In genomic region chr15:100706226-100706625, GRCm38 (mm10) we compare ENCODE assay signal across 12 mouse cellular contexts. TPM values are rescaled to one million over a fixed set of nuclear protein-coding genes. Genes with fewer than 3 reads are reported as not detected.
DNase-seq lines count a peak whose midpoint lies in the region; ATAC-seq and TF ChIP-seq lines count a peak whose summit lies in the region.
"Had no signal": no experiment of that assay in that cellular context is flagged by ENCODE, and none has a peak within 500 bp of the region (broad histone marks: within the 10 kb centered on the region; RNA-seq: fewer than 3 reads in every experiment).

No protein-coding gene starts in this region.

- peak; percentile 68 for ATAC-seq in liver, postnatal 0 days
- ATAC-seq in midbrain, embryonic 11.5 days (ENCODE audit: low FRiP score): no peak

- DNase-seq in B cell, adult 2 months: peak; percentile 78 to 85
- peak; percentile 95 for DNase-seq in MEL (ENCODE audit: low read depth, low spot score)
- DNase-seq in liver, postnatal 0 days: peak; percentile 59
- DNase-seq in spleen, adult 2 months (ENCODE audit: low read depth in 1 of 2, low spot score in 2 of 2): peak; percentile 82 to 86
- no peak for DNase-seq in midbrain, embryonic 11.5 days (ENCODE audit: low spot score, missing footprints)
- DNase-seq in layer of hippocampus, adult 8-10 months (ENCODE audit: low spot score in 2 of 2): no peak
- no peak for DNase-seq in cerebellum, adult 11-12 months
- DNase-seq in layer of hippocampus, adult 11-12 months (ENCODE audit: low spot score): no peak
- DNase-seq: heart, adult 11 months; kidney, adult 8-10 months had no signal

- peak overlapping the region; percentile 23 for H3K9ac ChIP-seq in MEL (ENCODE audit: control insufficient read depth, low read depth, low read length, poor library complexity, severe bottlenecking)
- H3K9ac ChIP-seq in liver, postnatal 0 days (replicated peaks): no peak overlapping the region
- H3K9ac ChIP-seq in midbrain, embryonic 11.5 days (ENCODE audit: low read length): no peak overlapping the region
- H3K9ac ChIP-seq: limb, embryonic 12.5 days; neural tube, embryonic 13.5 days had no signal

- no peak for TF ChIP-seq RAD21 in MEL (IDR thresholded peaks at IDR 0.05; ENCODE audit: low read depth, low read length)

- H3K9me3 ChIP-seq in MEL (replicated peaks; ENCODE audit: insufficient read depth, low read length): no peaks in the 10 kb centered on the region
- H3K9me3 ChIP-seq in liver, postnatal 0 days (ENCODE audit: low read length): no peaks in the 10 kb centered on the region
- H3K9me3 ChIP-seq in midbrain, embryonic 11.5 days (ENCODE audit: control insufficient read depth, low read length): no peaks in the 10 kb centered on the region
- H3K9me3 ChIP-seq: limb, embryonic 12.5 days; neural tube, embryonic 13.5 days had no signal

- TF ChIP-seq EP300 in MEL (IDR thresholded peaks at IDR 0.05; ENCODE audit: low read depth in 1 of 2, low read length in 2 of 2): peak; percentile 89 to 91
- TF ChIP-seq EP300 in liver, postnatal 0 days (IDR thresholded peaks at IDR 0.05; ENCODE audit: low read depth): no peak

- no peak overlapping the region for H3K4me2 ChIP-seq in liver, postnatal 0 days (ENCODE audit: low read depth, low read length)
- H3K4me2 ChIP-seq in midbrain, embryonic 11.5 days: no peak overlapping the region
- H3K4me2 ChIP-seq: limb, embryonic 12.5 days; neural tube, embryonic 13.5 days had no signal

- H3K27me3 ChIP-seq in MEL (ENCODE audit: control insufficient read depth in 1 of 2, insufficient read depth in 2 of 2, low read length in 2 of 2): no peaks in the 10 kb centered on the region
- peaks cover 5% of the 10 kb centered on the region; the same call in 1 of the 2 replicates for H3K27me3 ChIP-seq in liver, postnatal 0 days (ENCODE audit: insufficient read depth, low read length)
- no peaks in the 10 kb centered on the region for H3K27me3 ChIP-seq in spleen, adult 2 months (ENCODE audit: control insufficient read depth, insufficient read depth, low read length)
- H3K27me3 ChIP-seq in midbrain, embryonic 11.5 days (ENCODE audit: control insufficient read depth, insufficient read depth, low read length): peaks cover 4% of the 10 kb centered on the region; the same call in 1 of the 2 replicates

- peaks cover 35 to 55% of the 10 kb centered on the region in 2 experiments for H3K4me1 ChIP-seq in MEL (ENCODE audit: control insufficient read depth in 1 of 2, insufficient read depth in 2 of 2, low read length in 2 of 2)
- peaks cover 8% of the 10 kb centered on the region; the same call in 1 of the 2 replicates for H3K4me1 ChIP-seq in liver, postnatal 0 days (ENCODE audit: insufficient read depth)
- H3K4me1 ChIP-seq in spleen, adult 2 months (ENCODE audit: control insufficient read depth, insufficient read depth, insufficient read length): peaks cover 32% of the 10 kb centered on the region; the same call in 1 of the 2 replicates
- H3K4me1 ChIP-seq in midbrain, embryonic 11.5 days (ENCODE audit: control insufficient read depth, insufficient read depth, low read length): 0 out of 2 replicates have a peak, but pooled peaks cover 2% of the 10 kb centered on the region

- no peak for TF ChIP-seq CTCF in MEL (IDR thresholded peaks at IDR 0.05 in 2 of 3, conservative IDR thresholded peaks at IDR 0.05 in 1 of 3; ENCODE audit: control insufficient read depth in 1 of 3, insufficient read depth in 1 of 3, low read depth in 2 of 3, low read length in 3 of 3, poor library complexity in 1 of 3, severe bottlenecking in 1 of 3)
- no peak for TF ChIP-seq CTCF in liver, postnatal 0 days (IDR thresholded peaks at IDR 0.05; ENCODE audit: low read depth)
- no peak for TF ChIP-seq CTCF in spleen, adult 2 months (IDR thresholded peaks at IDR 0.05; ENCODE audit: extremely low read depth, insufficient read depth, insufficient read length, insufficient replicate concordance)

- 37% methylated on average over 8 of the region's 8 CpGs for WGBS in liver, postnatal 0 days (ENCODE audit: insufficient replicate concordance)
- 7% methylated on average over 8 of the region's 8 CpGs for WGBS in spleen, adult 2 months
- 73% methylated on average over 8 of the region's 8 CpGs for WGBS in midbrain, embryonic 11.5 days

- peaks cover 0 to 41% of the 10 kb centered on the region in 2 experiments; a peak in 2 of 4 replicates for H3K36me3 ChIP-seq in MEL (ENCODE audit: control insufficient read depth in 1 of 2, insufficient read depth in 2 of 2, low read length in 2 of 2)
- H3K36me3 ChIP-seq in liver, postnatal 0 days (replicated peaks; ENCODE audit: insufficient read depth, low read length): no peaks in the 10 kb centered on the region
- H3K36me3 ChIP-seq in spleen, adult 2 months (ENCODE audit: control insufficient read depth, insufficient read depth, low read length): no peaks in the 10 kb centered on the region; the same call in 1 of the 2 replicates
- H3K36me3 ChIP-seq in midbrain, embryonic 11.5 days (ENCODE audit: control insufficient read depth, insufficient read depth, low read length): no peaks in the 10 kb centered on the region
- H3K36me3 ChIP-seq: limb, embryonic 12.5 days; neural tube, embryonic 13.5 days had no signal

- H3K79me2 ChIP-seq in MEL (ENCODE audit: control insufficient read depth, insufficient read depth, low read length, poor library complexity): no peaks in the 10 kb centered on the region

- H3K4me3 ChIP-seq in MEL (ENCODE audit: control insufficient read depth in 1 of 2, insufficient read depth in 1 of 2, low read depth in 2 of 2, low read length in 2 of 2): no peak overlapping the region
- no peak overlapping the region for H3K4me3 ChIP-seq in liver, postnatal 0 days (ENCODE audit: low read depth, low read length)
- no peak overlapping the region for H3K4me3 ChIP-seq in spleen, adult 2 months (ENCODE audit: extremely low read depth, insufficient read depth, insufficient read length)
- H3K4me3 ChIP-seq in midbrain, embryonic 11.5 days (ENCODE audit: low read depth, low read length): no peak overlapping the region
- H3K4me3 ChIP-seq: limb, embryonic 12.5 days; neural tube, embryonic 13.5 days had no signal

- H3K27ac ChIP-seq in MEL (ENCODE audit: control insufficient read depth, low read depth, low read length): peak overlapping the region; percentile 64
- H3K27ac ChIP-seq in liver, postnatal 0 days (ENCODE audit: low read depth): no peak overlapping the region
- H3K27ac ChIP-seq in spleen, adult 2 months (ENCODE audit: insufficient read depth, low read length): peak overlapping the region; percentile 92
- H3K27ac ChIP-seq in midbrain, embryonic 11.5 days (ENCODE audit: low read depth, low read length): no peak overlapping the region
- H3K27ac ChIP-seq: limb, embryonic 12.5 days; neural tube, embryonic 13.5 days had no signal

- peak in 1 of 2 experiments; percentile 71; a peak in 2 of 4 replicates for TF ChIP-seq POLR2A in MEL (IDR thresholded peaks at IDR 0.05; ENCODE audit: control insufficient read depth in 1 of 2, insufficient read depth in 1 of 2, low read depth in 1 of 2, low read length in 2 of 2, poor library complexity in 1 of 2)
- no peak for TF ChIP-seq POLR2A in spleen, adult 2 months (IDR thresholded peaks at IDR 0.05; ENCODE audit: low read depth, low read length)

TF ChIP-seq in MEL, 35 proteins besides CTCF, POLR2A, EP300 and RAD21 (continues in another document):
- TF ChIP-seq UBTF (IDR thresholded peaks at IDR 0.05; ENCODE audit: borderline replicate concordance, insufficient read depth, low read depth, low read length) (peak; percentile 98; the same call in 1 of the 2 replicates), ZNF384 (IDR thresholded peaks at IDR 0.05; ENCODE audit: low read depth, low read length) (no peak; the same call in 1 of the 2 replicates), MAFK (IDR thresholded peaks at IDR 0.05; ENCODE audit: borderline replicate concordance, low read depth, low read length) (no peak), RCOR1 (IDR thresholded peaks at IDR 0.05; ENCODE audit: low read depth, low read length) (peak; percentile 90), ELF1 (IDR thresholded peaks at IDR 0.05; ENCODE audit: low read depth, low read length) (peak; percentile 67)

RNA-seq across cellular contexts. Expression of gene Cela1, which starts 18.5 kb away (rescaled TPM):
- total RNA-seq in MEL (2012; rRNA removed): 42.2 and 60.3 TPM in 2 replicates
- 10 to 100 TPM in 1 of 2 experiments, not detected in 1; 51.4 TPM for polyA plus RNA-seq in MEL (2012; ENCODE audit: insufficient read depth in 1 of 2, insufficient read length in 2 of 2, low read depth in 1 of 2, low replicate concordance in 2 of 2, missing spikeins in 1 of 2)
- 29.5 and 31.5 TPM in 2 replicates for polyA plus RNA-seq in liver, postnatal 0 days (2015; fragmentation: Nextera tagmentation; extraction: Ambion mirVana)
- 5,688 and 5,726 TPM in 2 replicates for polyA plus RNA-seq in spleen, adult 2 months (2012; rRNA removed)
- 1.1 and 1.4 TPM in 2 replicates for polyA plus RNA-seq in midbrain, embryonic 11.5 days (2014; fragmentation: Nextera tagmentation; extraction: Ambion mirVana)
- total RNA-seq in layer of hippocampus, adult 8-10 months (2022): 1 to 10 TPM in 3 of 4 experiments, under 1 TPM in 1; 0.68 to 7.5 (median 5.7) TPM

RNA-seq across cellular contexts. Expression of gene Galnt6, which starts 22.9 kb away (rescaled TPM):
- total RNA-seq in MEL (2012; rRNA removed): 17.0 and 17.5 TPM in 2 replicates
- polyA plus RNA-seq in MEL (2012; ENCODE audit: insufficient read depth in 1 of 2, insufficient read length in 2 of 2, low read depth in 1 of 2, low replicate concordance in 2 of 2, missing spikeins in 1 of 2): 10 to 100 TPM in 1 of 2 experiments, not detected in 1; 16.1 TPM
- polyA plus RNA-seq in liver, postnatal 0 days (2015; fragmentation: Nextera tagmentation; extraction: Ambion mirVana): 1.3 and 1.6 TPM in 2 replicates
- 13.9 and 16.1 TPM in 2 replicates for polyA plus RNA-seq in spleen, adult 2 months (2012; rRNA removed)
- polyA plus RNA-seq in midbrain, embryonic 11.5 days (2014; fragmentation: Nextera tagmentation; extraction: Ambion mirVana): 0.04 TPM in 1 of 2 replicates, not detected in the other
- 10 to 100 TPM in 2 of 4 experiments, 1 to 10 TPM in 2; 8.8 to 14.4 (median 11.5) TPM for total RNA-seq in layer of hippocampus, adult 8-10 months (2022)

RNA-seq across cellular contexts. Expression of gene Bin2, which starts 36.9 kb away (rescaled TPM):
- 79.9 and 94.7 TPM in 2 replicates for total RNA-seq in MEL (2012; rRNA removed)
- polyA plus RNA-seq in MEL (2012; ENCODE audit: insufficient read depth in 1 of 2, insufficient read length in 2 of 2, low read depth in 1 of 2, low replicate concordance in 2 of 2, missing spikeins in 1 of 2): 100 to 1,000 TPM; 106 to 128 TPM
- 16.2 and 20.3 TPM in 2 replicates for polyA plus RNA-seq in liver, postnatal 0 days (2015; fragmentation: Nextera tagmentation; extraction: Ambion mirVana)
- 101 TPM in 2 replicates for polyA plus RNA-seq in spleen, adult 2 months (2012; rRNA removed)
- 3.4 TPM in 2 replicates for polyA plus RNA-seq in midbrain, embryonic 11.5 days (2014; fragmentation: Nextera tagmentation; extraction: Ambion mirVana)
- total RNA-seq in layer of hippocampus, adult 8-10 months (2022): 10 to 100 TPM in 2 of 4 experiments, 1 to 10 TPM in 2; 4.5 to 15.9 (median 9.7) TPM

RNA-seq across cellular contexts. Expression of gene Slc4a8, which starts 55.3 kb away (rescaled TPM):
- 0.35 and 0.72 TPM in 2 replicates for total RNA-seq in MEL (2012; rRNA removed)
- 1 to 10 TPM in 1 of 2 experiments, not detected in 1; 2.5 TPM for polyA plus RNA-seq in MEL (2012; ENCODE audit: insufficient read depth in 1 of 2, insufficient read length in 2 of 2, low read depth in 1 of 2, low replicate concordance in 2 of 2, missing spikeins in 1 of 2)
- polyA plus RNA-seq in liver, postnatal 0 days (2015; fragmentation: Nextera tagmentation; extraction: Ambion mirVana): 1.0 and 1.1 TPM in 2 replicates
- 11.0 and 13.9 TPM in 2 replicates for polyA plus RNA-seq in spleen, adult 2 months (2012; rRNA removed)
- polyA plus RNA-seq in midbrain, embryonic 11.5 days (2014; fragmentation: Nextera tagmentation; extraction: Ambion mirVana): 7.1 and 9.2 TPM in 2 replicates
- total RNA-seq in layer of hippocampus, adult 8-10 months (2022): 10 to 100 TPM; 67.0 to 90.0 (median 75.9) TPM

Comparison
In these comparisons a context has a peak if more than half of its experiments do, and no peak if none do; other contexts are left out.
1. DNase-seq: peak in B cell, adult 2 months (2 of 2), MEL (single experiment), liver, postnatal 0 days (single experiment) and spleen, adult 2 months (2 of 2); none in midbrain, embryonic 11.5 days (single experiment), layer of hippocampus, adult 8-10 months (0 of 2), cerebellum, adult 11-12 months (single experiment) and layer of hippocampus, adult 11-12 months (single experiment).
2. H3K27ac ChIP-seq: peak in MEL (single experiment) and spleen, adult 2 months (single experiment); none in liver, postnatal 0 days (single experiment) and midbrain, embryonic 11.5 days (single experiment).
3. RNA of gene Cela1, which starts 18.5 kb away (polyA plus RNA-seq): 5,688 to 5,726 TPM in spleen, adult 2 months; 51.4 TPM in MEL, 29.5 to 31.5 TPM in liver, postnatal 0 days and 1.1 to 1.4 TPM in midbrain, embryonic 11.5 days; every median in the first group is over 100 times any median in the second.